Mouse (Mus musculus) left cerebral cortex, adult 11 months (tissue): ENCODE results near the gene Fam131a.

Experiments used
- DNase-seq: peaks from one replicate; pipeline ENCODE4 v3.0.0; 2022; ENCODE audit warnings: low spot score

Gene Fam131a

GRCm38 (mm10) chr16:20739845-20740244, 46.8 kb downstream of the Fam131a start:
- no peak for DNase-seq

GRCm38 (mm10) chr16:20746641-20747040, 53.6 kb downstream of the Fam131a start:
- peak; percentile 71 for DNase-seq

GRCm38 (mm10) chr16:20750518-20750917, 57.5 kb downstream of the Fam131a start:
- DNase-seq: no peak
